Mouse (Mus musculus): ENCODE data around the gene Celf1.
A peak's percentile ranks its signal among the peaks of the same experiment; 100 is the strongest.
"Not testable (repeated sequence)": the region's sequence is repeated elsewhere in the genome, so short reads cannot be mapped to it uniquely, and the experiment has no call there.

Celf1 gene

GRCm38 (mm10) chr2:91022266-91022665 lies 82.1 kb downstream of the Celf1 start:
- not testable (repeated sequence) for DNase-seq (ENCODE audit: low spot score in 2 of 2)

- DNase-seq (ENCODE audit: low spot score in 2 of 2) = no peak
These were observed 82.9 kb downstream of the Celf1 start for GRCm38 (mm10) chr2:91023131-91023530.

GRCm38 (mm10) chr2:91023956-91024355 lies 83.8 kb downstream of the Celf1 start:
- DNase-seq (ENCODE audit: low spot score in 2 of 2) = no peak

GRCm38 (mm10) chr2:91025081-91025516 lies 84.9 kb downstream of the Celf1 start:
- DNase-seq (ENCODE audit: low spot score in 2 of 2) = no peak

GRCm38 (mm10) chr2:91026491-91026890 lies 86.3 kb downstream of the Celf1 start:
- no peak for DNase-seq (ENCODE audit: low spot score in 2 of 2)

- DNase-seq (ENCODE audit: low spot score in 2 of 2) = no peak
These were observed 87.4 kb downstream of the Celf1 start for GRCm38 (mm10) chr2:91027391-91028214.

GRCm38 (mm10) chr2:91031216-91031615 lies 91.0 kb downstream of the Celf1 start:
- DNase-seq (ENCODE audit: low spot score in 2 of 2) = no peak

GRCm38 (mm10) chr2:91033000-91033399 lies 92.8 kb downstream of the Celf1 start:
- no peak for DNase-seq (ENCODE audit: low spot score in 2 of 2)

GRCm38 (mm10) chr2:91035385-91035784 lies 95.2 kb downstream of the Celf1 start, which contains the start of gene Rapsn:
Rapsn (plus strand) TSS chr2:91035620.
- DNase-seq (ENCODE audit: low spot score in 2 of 2) = no peak

- DNase-seq (ENCODE audit: low spot score in 2 of 2) = no peak
These were observed 101.6 kb downstream of the Celf1 start for GRCm38 (mm10) chr2:91041786-91042185.

GRCm38 (mm10) chr2:91042651-91043398 lies 102.6 kb downstream of the Celf1 start:
- DNase-seq (ENCODE audit: low spot score in 2 of 2) = no peak

GRCm38 (mm10) chr2:91044727-91045126 lies 104.5 kb downstream of the Celf1 start:
- DNase-seq (ENCODE audit: low spot score in 2 of 2) = no peak

- DNase-seq (ENCODE audit: low spot score in 2 of 2) = not testable (repeated sequence)
These were observed 105.6 kb downstream of the Celf1 start for GRCm38 (mm10) chr2:91045805-91046204.

GRCm38 (mm10) chr2:91047359-91047758 lies 107.2 kb downstream of the Celf1 start:
- DNase-seq (ENCODE audit: low spot score in 2 of 2) = no peak

GRCm38 (mm10) chr2:91051917-91052316 lies 111.7 kb downstream of the Celf1 start:
- DNase-seq (ENCODE audit: low spot score in 2 of 2) = no peak

- DNase-seq (ENCODE audit: low spot score in 2 of 2) = no peak
These were observed 112.6 kb downstream of the Celf1 start for GRCm38 (mm10) chr2:91052752-91053151.

- no peak for DNase-seq (ENCODE audit: low spot score in 2 of 2)
These were observed 113.2 kb downstream of the Celf1 start for GRCm38 (mm10) chr2:91053181-91053933.

- DNase-seq (ENCODE audit: low spot score in 2 of 2) = peak; percentile 95
These were observed 113.8 kb downstream of the Celf1 start, which contains the start of gene Psmc3 for GRCm38 (mm10) chr2:91053934-91054382. Psmc3 (plus strand) TSS chr2:91054009.

- no peak for DNase-seq (ENCODE audit: low spot score in 2 of 2)
These were observed 118.3 kb downstream of the Celf1 start for GRCm38 (mm10) chr2:91058435-91058834.

GRCm38 (mm10) chr2:91059376-91059775 lies 119.2 kb downstream of the Celf1 start:
- DNase-seq (ENCODE audit: low spot score in 2 of 2) = no peak

- DNase-seq (ENCODE audit: low spot score in 2 of 2) = no peak
These were observed 120.6 kb downstream of the Celf1 start for GRCm38 (mm10) chr2:91060544-91061355.
